Mouse (Mus musculus) 3134 (cell line): ENCODE measurements around the gene Cp.

Experiments used
- DNase-seq: peaks from one replicate; pipeline ENCODE4 v3.0.0-alpha.2; 2011; ENCODE audit warnings: low spot score; ENCODE audit not compliant: insufficient read length; ENCODE audit errors: extremely low read depth

Cp gene

GRCm38 (mm10) chr3:20058197-20058541 lies 101.3 kb downstream of the Cp start:
- no peak for DNase-seq
